Mouse (Mus musculus) bone marrow, adult 2 months (tissue): ENCODE data around the gene Olfr221.

ENCODE experiments used
- CTCF ChIP-seq: fragments of 200-500 bp; IDR thresholded peaks from 2 replicates; pipeline ENCODE4 v1.5.1; 2011; ENCODE audit warnings: low read length, control low read depth; ENCODE audit not compliant: control insufficient read depth, insufficient read depth
- POLR2A ChIP-seq: fragments of 200-500 bp; IDR thresholded peaks from 2 replicates; pipeline ENCODE4 v1.6.1; 2011; ENCODE audit warnings: low read depth, mild to moderate bottlenecking, control low read depth, low read length, borderline replicate concordance; ENCODE audit not compliant: control insufficient read depth

- TF ChIP-seq CTCF (no peak), POLR2A (no peak)
Measured at GRCm38 (mm10) chr14:52013771-52014219, 28.5 kb downstream of the Olfr221 start.
